Mouse (Mus musculus): ENCODE results near the gene Pla2g2f.

Gene Pla2g2f

GRCm38 (mm10) chr4:138712621-138713020 lies 44.8 kb downstream of the Pla2g2f start:
- peak; percentile 38 to 44 for DNase-seq

DNA sequence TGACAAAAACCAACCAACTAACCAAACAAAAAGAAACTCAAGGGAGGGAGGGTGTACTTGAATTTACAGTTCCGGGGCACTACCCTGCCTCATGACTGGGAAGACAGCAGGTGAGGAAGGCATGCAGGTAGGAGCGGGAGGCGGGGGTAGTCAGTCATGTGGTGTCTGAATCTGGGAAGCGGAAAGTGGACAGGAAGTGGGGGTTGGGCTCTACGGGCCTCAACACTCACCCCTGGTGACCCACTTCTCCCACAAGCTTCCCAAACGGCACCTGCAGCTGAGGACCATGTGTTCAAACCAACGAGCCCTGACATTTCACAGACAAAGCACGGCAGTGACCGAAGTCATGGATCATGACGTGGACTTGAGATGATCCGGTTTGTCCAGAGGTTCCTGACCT lies 45.3 kb downstream of the Pla2g2f start:
- DNase-seq, result no peak

DNA sequence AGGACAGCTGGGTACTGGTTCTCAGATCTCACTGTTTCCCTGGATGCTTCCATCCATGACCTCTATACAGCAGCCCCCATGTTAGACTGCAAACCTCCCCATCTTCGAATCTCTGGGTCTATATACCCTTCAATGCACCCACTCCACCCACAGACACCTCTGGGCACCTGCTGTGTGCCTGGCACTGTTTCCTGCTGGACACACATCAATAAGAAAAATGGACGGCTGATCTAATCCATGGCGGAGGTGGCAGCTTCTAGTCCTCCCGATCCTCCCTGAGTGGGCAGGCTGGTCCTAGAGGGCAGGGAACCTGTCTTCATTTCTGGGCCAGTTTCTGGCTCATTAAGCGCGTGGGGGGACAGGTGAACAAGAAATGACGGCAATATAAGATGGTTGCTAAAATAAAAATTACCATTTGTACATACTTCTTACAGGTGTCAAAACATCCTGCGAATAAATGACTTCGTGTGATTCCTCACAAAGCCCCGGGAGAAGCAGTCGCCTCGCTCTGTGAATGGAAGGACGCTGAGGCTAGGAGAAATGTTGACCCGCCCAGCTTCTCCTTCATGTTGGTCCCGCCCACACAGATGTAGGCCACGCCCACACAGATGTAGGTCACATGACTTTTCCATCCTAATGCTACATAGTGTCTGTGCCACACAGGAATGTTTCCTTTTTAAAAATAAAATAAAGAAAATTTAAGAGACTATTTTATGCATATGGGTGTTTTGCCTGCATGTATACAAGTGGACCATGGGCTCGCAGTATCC lies 46.2 kb downstream of the Pla2g2f start:
- peak in 1 of 2 experiments; percentile 78 for DNase-seq

- DNase-seq, result peak; percentile 100
Observed at GRCm38 (mm10) chr4:138710633-138711032, 46.8 kb downstream of the Pla2g2f start.

GRCm38 (mm10) chr4:138709944-138710343 lies 47.5 kb downstream of the Pla2g2f start:
- peak; percentile 65 to 66 for DNase-seq

- no peak for DNase-seq
Observed at GRCm38 (mm10) chr4:138709246-138709645, 48.2 kb downstream of the Pla2g2f start.

DNA sequence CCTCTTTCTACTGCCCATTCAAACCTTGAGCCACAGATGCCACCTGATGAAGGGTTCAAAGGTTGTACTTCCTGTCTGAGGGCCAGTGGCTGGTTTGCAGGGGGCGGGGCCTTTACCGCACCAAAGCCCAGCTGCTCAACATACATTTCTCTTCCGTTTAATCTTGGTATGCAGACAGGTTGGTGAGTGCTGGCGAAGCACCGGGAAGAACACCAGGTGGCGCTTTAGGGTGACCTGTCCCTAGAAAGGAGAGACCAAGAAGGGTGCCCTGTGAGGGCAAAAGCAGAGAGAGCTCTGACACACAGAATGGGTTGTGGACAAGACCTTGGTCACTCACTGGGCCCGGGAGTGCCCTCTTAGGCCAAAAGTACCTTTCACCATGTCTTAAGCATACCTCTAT lies 48.8 kb downstream of the Pla2g2f start:
- DNase-seq, result peak; percentile 83 to 89

DNA sequence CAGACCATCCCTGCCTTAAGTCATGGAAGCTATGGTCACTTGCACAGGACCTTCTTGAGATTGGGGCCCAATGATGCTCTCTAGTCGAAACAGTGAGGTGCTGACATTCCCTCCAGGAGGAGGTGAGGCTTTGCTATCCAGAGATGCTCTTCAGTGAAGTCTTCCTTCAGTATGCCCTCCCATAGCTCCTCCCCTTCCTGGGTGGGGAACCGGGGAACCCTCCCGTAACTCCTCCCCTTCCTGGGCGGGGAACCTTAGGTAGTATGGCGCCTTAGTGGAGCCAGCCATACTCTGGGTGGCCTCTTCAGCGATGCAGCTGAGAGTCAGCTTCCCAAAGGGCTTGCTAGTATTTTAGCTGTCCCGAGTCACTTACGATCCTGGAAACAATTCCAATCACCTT lies 50.8 kb downstream of the Pla2g2f start:
- no peak for DNase-seq

GRCm38 (mm10) chr4:138704169-138704568 lies 53.3 kb downstream of the Pla2g2f start:
- DNase-seq, result no peak

GRCm38 (mm10) chr4:138703591-138703990 lies 53.8 kb downstream of the Pla2g2f start:
- peak in 1 of 2 experiments; percentile 40 for DNase-seq

DNA sequence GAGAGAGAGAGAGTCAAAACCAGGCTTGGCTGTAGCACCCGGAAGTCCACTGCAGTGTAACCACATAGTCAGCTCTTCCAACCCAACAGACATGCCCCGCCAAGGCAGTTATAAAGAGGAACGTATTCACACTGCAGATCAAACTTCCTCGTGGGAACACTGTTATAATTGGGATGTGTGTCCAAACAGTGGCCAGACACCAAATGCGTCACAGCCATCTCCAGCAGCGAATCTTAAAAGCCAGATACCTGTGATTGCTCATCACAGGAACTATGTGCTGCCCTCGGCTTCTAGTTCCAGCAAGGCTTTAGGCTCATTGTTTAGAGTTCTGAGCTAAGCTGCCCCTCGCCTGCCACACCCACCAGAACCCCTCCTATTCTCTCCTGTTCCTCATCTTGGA lies 54.9 kb downstream of the Pla2g2f start:
- no peak for DNase-seq

DNA sequence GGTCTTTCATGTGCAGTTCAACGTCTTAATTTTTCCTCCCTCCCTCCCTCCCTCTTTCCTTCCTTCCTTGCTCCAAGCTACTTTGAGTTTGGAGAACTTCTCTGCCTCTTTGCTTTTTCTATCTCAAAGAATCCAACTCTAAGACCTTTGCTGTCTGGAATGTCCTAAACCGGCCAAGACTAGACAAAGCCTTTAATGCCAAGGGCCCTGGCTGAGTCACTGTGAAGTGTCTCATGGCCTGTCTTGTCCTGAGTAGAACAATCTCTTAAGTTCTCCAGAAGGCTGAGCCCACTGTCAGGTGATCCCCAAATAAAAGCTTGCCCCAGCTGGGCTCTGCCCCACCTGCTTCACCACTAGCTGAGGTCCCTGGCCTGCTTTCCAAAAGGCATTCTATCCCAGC lies 55.4 kb downstream of the Pla2g2f start:
- DNase-seq, result no peak

DNA sequence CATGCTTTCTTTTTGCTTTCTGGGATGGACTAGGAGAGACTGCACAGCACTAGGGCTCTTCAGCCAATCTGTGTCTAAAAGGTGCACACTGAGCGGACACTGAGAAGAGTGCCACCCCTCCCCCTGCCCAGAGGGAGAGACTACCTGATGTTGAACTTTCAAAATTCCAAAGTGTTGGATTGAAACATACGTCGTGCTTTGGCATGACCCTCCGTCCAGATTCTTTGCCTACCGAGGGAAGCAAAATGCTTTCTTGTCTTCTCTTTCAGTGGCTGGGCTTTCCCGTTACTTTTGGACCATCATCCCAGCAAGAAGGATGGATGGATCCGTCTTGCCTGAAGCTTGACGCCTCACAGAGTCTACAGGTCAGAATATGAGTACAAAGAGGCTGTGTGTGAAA lies 56.3 kb downstream of the Pla2g2f start:
- no peak for DNase-seq

Measured in cerebellum, postnatal 25 days (tissue).